Mouse (Mus musculus) lung, postnatal 0 days (tissue): Measurements from ENCODE around the gene Rnf216.

Experiments
- CTCF ChIP-seq: IDR thresholded peaks from 2 replicates; pipeline ENCODE4 v1.5.1; 2016; ENCODE audit warnings: antibody characterized with exemption, mild to moderate bottlenecking
- EP300 ChIP-seq: IDR thresholded peaks from 2 replicates; pipeline ENCODE4 v1.6.1; 2016; ENCODE audit warnings: antibody characterized with exemption, mild to moderate bottlenecking, control low read depth

DNA sequence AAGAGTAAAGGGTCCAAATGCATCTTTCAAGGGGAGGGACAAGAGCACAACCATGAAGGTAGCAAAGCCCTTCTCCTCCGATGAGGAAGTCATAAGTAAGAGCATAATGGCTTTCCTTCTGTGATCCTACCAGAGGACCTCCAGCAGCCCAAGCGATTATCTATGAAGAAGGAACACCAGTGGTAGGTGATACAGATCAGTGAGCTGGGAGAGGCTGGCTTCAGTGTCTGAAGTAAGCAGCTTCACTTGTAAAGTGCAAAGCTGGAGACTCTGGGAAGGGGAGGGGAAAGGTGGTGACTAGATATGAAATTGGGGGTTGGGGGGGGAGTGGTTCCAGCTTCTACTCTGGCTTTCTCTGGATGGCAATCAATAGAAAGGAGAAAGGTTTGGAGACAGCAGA lies 43.7 kb downstream of the Rnf216 start:
- no peak for TF ChIP-seq EP300
- no peak for TF ChIP-seq CTCF
